Mouse (Mus musculus): ENCODE results near the gene Snx8. TPM values are rescaled to one million over a fixed set of nuclear protein-coding genes. Genes with fewer than 3 reads are reported as not detected.

Snx8 gene
- polyA plus RNA-seq, 1 experiment from 2014 or later: 7.9 TPM

DNA sequence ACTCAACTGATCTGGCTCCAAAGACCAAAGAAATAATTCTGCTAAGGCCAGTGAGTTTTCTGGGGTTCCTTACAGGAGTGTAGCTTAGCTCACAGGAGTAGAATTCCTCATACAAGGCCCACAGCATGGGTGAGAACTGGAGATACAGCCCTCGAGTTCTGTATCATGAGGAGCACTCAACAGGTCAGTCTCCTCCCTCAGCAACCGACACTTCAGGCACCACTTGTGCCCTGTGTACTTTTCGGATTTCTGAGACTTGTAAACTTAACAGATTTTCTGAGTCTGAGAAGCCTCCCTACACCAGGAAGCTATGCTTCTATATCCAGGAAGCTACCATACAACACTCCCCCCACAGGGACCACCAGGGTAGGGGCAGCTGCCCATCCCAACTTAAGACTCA lies 49.2 kb downstream of the Snx8 start:
- peaks cover 22% of the 10 kb centered on the region for H3K36me3 ChIP-seq (ENCODE audit: control insufficient read depth, insufficient read depth, low read length)
- no peak overlapping the region for H3K4me3 ChIP-seq (ENCODE audit: low read depth, low read length)
- ATAC-seq: no peak
- H3K27ac ChIP-seq (ENCODE audit: low read depth, low read length): no peak overlapping the region
- H3K4me2 ChIP-seq (ENCODE audit: low read length): no peak overlapping the region
- H3K9ac ChIP-seq (ENCODE audit: low read length): no peak overlapping the region
- no peak for DNase-seq (ENCODE audit: low spot score)
- H3K9me3 ChIP-seq (replicated peaks; ENCODE audit: control insufficient read depth, low read length): no peaks in the 10 kb centered on the region
- 96% methylated on average over 3 of the region's 3 CpGs for WGBS
- no peaks in the 10 kb centered on the region for H3K4me1 ChIP-seq (ENCODE audit: control insufficient read depth, insufficient read depth, low read length)
- no peaks in the 10 kb centered on the region for H3K27me3 ChIP-seq (replicated peaks; ENCODE audit: control insufficient read depth, insufficient read depth, low read length)

DNA sequence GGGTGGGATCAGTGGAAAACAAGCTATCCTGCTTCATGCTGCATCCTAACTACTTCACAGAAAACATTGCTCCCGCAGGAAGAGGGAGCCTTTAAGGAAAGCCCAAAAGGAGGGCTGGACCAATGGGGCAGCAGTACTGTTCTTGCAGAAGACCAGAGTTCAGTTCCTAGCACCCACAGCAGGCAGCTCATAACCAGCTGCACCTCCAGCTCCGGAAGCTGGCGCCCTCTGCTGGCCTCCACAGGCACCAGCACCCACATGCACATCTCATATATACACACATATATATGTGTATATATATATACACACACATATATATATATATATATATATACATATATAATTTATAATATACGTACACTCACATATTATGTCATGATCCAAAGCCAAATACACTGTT lies 50.3 kb downstream of the Snx8 start:
- Histone ChIP-seq H3K4me1 (ENCODE audit: control insufficient read depth, insufficient read depth, low read length) (no peaks in the 10 kb centered on the region), H3K4me3 (ENCODE audit: low read depth, low read length) (no peak overlapping the region), H3K9ac (ENCODE audit: low read length) (no peak overlapping the region), H3K4me2 (ENCODE audit: low read length) (no peak overlapping the region), H3K27ac (ENCODE audit: low read depth, low read length) (no peak overlapping the region), H3K27me3 (replicated peaks; ENCODE audit: control insufficient read depth, insufficient read depth, low read length) (no peaks in the 10 kb centered on the region), H3K36me3 (ENCODE audit: control insufficient read depth, insufficient read depth, low read length) (peaks cover 14% of the 10 kb centered on the region; the same call in 1 of the 2 replicates), H3K9me3 (replicated peaks; ENCODE audit: control insufficient read depth, low read length) (no peaks in the 10 kb centered on the region)
- ATAC-seq (no peak), DNase-seq (ENCODE audit: low spot score) (no peak)
- WGBS: 91% methylated on average over 4 of the region's 4 CpGs

DNA sequence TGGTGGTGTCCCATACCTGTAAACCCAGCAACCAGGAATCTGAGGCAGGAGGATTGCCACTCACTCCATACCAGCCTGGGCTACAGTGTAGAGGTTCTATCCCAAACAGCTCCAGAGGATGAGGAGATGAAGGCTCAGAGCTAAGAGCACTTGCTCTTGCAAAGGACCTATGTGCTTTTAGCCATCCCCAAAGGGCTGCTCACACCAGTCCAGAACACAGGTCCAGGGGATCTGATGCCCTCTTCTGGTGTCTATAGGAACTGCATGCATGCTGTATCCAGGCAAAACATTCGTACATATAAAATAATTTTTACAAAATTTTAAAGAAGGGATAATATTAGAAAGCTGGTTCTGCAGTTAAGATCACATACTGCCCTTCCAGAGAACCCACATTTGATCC lies 52.4 kb downstream of the Snx8 start:
- DNase-seq (ENCODE audit: low spot score) (peak; percentile 51), ATAC-seq (no peak)

DNA sequence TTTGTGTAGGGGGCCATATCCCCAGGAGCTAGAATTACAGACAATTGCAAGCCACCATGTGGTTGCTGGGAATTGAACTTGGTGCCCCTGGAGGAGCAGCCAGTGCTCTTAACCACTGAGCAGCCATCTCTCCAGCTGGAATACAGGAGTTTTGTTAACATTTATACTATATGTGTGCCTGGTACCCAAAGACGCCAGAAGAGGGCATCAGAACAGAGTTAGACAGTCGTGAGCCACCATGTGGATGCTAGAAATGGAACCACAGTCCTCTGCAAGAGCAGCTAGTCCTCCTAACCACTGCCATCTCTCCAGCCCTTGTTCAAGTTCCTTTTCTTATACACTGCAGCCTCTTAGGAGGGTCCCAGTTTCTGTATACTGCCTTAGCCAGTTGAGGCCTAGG lies 55.4 kb downstream of the Snx8 start:
- peak; percentile 29 for DNase-seq (ENCODE audit: low spot score)
- WGBS: 40% methylated on average over 2 of the region's 2 CpGs
- Histone ChIP-seq H3K4me3 (ENCODE audit: low read depth, low read length) (no peak overlapping the region), H3K9me3 (replicated peaks; ENCODE audit: control insufficient read depth, low read length) (no peaks in the 10 kb centered on the region), H3K4me1 (ENCODE audit: control insufficient read depth, insufficient read depth, low read length) (peaks cover 6% of the 10 kb centered on the region), H3K27ac (ENCODE audit: low read depth, low read length) (no peak overlapping the region), H3K9ac (ENCODE audit: low read length) (no peak overlapping the region), H3K36me3 (ENCODE audit: control insufficient read depth, insufficient read depth, low read length) (peaks cover 23% of the 10 kb centered on the region; the same call in 1 of the 2 replicates), H3K4me2 (ENCODE audit: low read length) (no peak overlapping the region), H3K27me3 (replicated peaks; ENCODE audit: control insufficient read depth, insufficient read depth, low read length) (no peaks in the 10 kb centered on the region)
- no peak for ATAC-seq

More for the DNA sequence above, 52.4 kb downstream of the Snx8 start:
- Histone ChIP-seq H3K27ac (ENCODE audit: low read depth, low read length) (no peak overlapping the region), H3K4me2 (ENCODE audit: low read length) (no peak overlapping the region), H3K9ac (ENCODE audit: low read length) (no peak overlapping the region), H3K4me3 (ENCODE audit: low read depth, low read length) (no peak overlapping the region), H3K4me1 (ENCODE audit: control insufficient read depth, insufficient read depth, low read length) (no peaks in the 10 kb centered on the region), H3K36me3 (ENCODE audit: control insufficient read depth, insufficient read depth, low read length) (peaks cover 14% of the 10 kb centered on the region; the same call in 1 of the 2 replicates), H3K27me3 (replicated peaks; ENCODE audit: control insufficient read depth, insufficient read depth, low read length) (no peaks in the 10 kb centered on the region), H3K9me3 (replicated peaks; ENCODE audit: control insufficient read depth, low read length) (no peaks in the 10 kb centered on the region)
- 87% methylated on average over 1 of the region's 1 CpGs for WGBS

DNA sequence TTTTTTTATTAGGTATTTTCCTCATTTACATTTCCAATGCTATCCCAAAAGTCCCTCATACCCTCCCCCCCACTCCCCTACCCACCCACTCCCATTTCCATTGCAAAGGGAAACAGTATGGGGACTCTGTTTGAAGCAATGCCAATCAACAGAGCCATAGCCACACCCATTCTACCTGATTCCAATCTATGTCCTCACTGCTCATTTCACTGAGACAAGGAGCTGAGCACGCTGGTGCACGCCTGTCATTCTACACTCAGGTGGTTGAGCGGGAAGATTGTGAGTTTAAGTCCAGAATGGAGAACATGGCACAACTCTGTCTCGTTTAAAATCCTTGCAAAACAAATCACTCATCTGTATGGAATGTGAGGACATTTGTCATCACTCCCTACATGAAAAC lies 56.5 kb downstream of the Snx8 start:
- H3K27ac ChIP-seq (ENCODE audit: low read depth, low read length): no peak overlapping the region
- ATAC-seq (no peak), DNase-seq (ENCODE audit: low spot score) (no peak)
- peaks cover 23% of the 10 kb centered on the region; the same call in 1 of the 2 replicates for H3K36me3 ChIP-seq (ENCODE audit: control insufficient read depth, insufficient read depth, low read length)
- no peak overlapping the region for H3K9ac ChIP-seq (ENCODE audit: low read length)
- 63% methylated on average over 4 of the region's 4 CpGs for WGBS
- H3K27me3 ChIP-seq (replicated peaks; ENCODE audit: control insufficient read depth, insufficient read depth, low read length): no peaks in the 10 kb centered on the region
- H3K4me2 ChIP-seq (ENCODE audit: low read length): peak overlapping the region; percentile 86
- H3K4me1 ChIP-seq (ENCODE audit: control insufficient read depth, insufficient read depth, low read length): peaks cover 6% of the 10 kb centered on the region
- H3K9me3 ChIP-seq (replicated peaks; ENCODE audit: control insufficient read depth, low read length): no peaks in the 10 kb centered on the region
- H3K4me3 ChIP-seq (ENCODE audit: low read depth, low read length): no peak overlapping the region

DNA sequence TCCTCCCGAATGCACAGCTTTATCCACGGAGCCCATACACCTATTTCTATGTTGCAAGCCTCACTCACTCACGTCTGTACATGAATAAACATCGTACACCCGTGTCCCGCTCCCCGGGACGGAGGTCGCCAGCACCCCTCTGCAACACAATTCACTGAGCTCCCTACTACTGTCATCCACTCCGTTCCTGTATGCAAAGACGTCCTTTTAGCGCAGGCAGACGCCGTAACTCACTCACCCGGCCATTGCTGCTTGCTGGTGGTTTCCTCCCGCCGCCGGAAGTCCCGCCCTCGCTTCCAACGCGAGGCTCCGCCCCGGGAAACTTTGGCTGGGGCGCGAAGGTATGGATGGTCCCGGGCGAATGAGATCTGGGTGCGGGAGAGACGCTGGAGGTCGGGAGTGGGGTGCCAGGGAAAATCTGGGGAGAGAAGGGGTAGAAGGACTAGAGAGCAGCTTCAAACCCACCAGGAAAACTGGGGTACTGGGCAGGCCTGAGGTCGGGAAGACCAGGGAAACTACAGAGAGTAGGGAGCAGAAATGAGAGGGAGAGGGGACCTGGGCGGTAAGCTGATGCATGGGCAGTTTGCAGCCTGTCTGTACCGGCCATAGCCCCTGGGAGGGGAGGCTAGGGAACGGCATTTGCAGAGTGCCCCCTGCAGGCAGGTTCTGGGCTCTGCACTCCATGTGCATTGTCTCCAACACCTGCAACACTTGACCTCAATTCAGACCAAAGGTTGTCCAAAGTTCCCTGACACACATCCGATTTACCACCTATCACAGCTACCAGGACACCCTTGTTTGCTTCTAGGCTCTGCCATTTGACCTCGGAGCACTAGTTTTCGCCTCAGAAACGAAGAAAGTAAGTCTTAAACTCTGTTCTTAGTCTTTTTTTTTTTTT lies 57.2 kb downstream of the Snx8 start, which contains the start of gene Mrm2:
Gene Mrm2, minus strand, starts transcription at position 284 of the 898 bp plus-strand sequence.
- Histone ChIP-seq H3K4me1 (ENCODE audit: control insufficient read depth, insufficient read depth, low read length) (peaks cover 6% of the 10 kb centered on the region), H3K9ac (ENCODE audit: low read length) (peak within 1 kb of the TSS; percentile 72), H3K9me3 (replicated peaks; ENCODE audit: control insufficient read depth, low read length) (no peaks in the 10 kb centered on the region), H3K36me3 (ENCODE audit: control insufficient read depth, insufficient read depth, low read length) (peaks cover 23% of the 10 kb centered on the region; the same call in 1 of the 2 replicates), H3K27ac (ENCODE audit: low read depth, low read length) (peak within 1 kb of the TSS; percentile 81), H3K27me3 (replicated peaks; ENCODE audit: control insufficient read depth, insufficient read depth, low read length) (no peaks in the 10 kb centered on the region), H3K4me2 (ENCODE audit: low read length) (peak within 1 kb of the TSS; percentile 86), H3K4me3 (ENCODE audit: low read depth, low read length) (peak within 1 kb of the TSS; percentile 62)
- DNase-seq (ENCODE audit: low spot score): peak; percentile 84
- ATAC-seq: peak; percentile 81
- WGBS: 2% methylated on average over 39 of the region's 39 CpGs

DNA sequence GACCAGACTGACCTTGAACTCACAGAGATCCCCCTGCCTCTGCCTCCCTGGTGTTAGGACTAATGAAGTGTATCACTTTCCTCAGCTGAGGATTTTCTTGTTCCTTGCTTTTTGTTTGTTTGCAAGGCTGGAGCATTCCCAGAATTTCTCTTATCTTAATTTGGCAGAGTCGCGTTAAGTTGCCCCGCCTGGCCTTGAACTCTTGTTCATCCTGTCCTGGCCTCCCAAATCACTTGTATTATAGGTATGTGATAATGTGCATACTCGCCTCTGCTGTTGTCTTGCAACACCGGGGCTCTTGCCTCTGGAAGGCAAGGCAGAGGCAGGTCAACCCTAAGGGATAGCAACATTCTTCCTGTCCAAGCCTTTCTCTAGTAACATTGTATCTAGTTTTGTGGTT lies 65.0 kb downstream of the Snx8 start:
- Histone ChIP-seq H3K9ac (ENCODE audit: low read length) (no peak overlapping the region), H3K4me2 (ENCODE audit: low read length) (no peak overlapping the region), H3K27ac (ENCODE audit: low read depth, low read length) (no peak overlapping the region), H3K4me3 (ENCODE audit: low read depth, low read length) (no peak overlapping the region), H3K27me3 (replicated peaks; ENCODE audit: control insufficient read depth, insufficient read depth, low read length) (no peaks in the 10 kb centered on the region), H3K9me3 (replicated peaks; ENCODE audit: control insufficient read depth, low read length) (no peaks in the 10 kb centered on the region), H3K4me1 (ENCODE audit: control insufficient read depth, insufficient read depth, low read length) (peaks cover 8% of the 10 kb centered on the region), H3K36me3 (ENCODE audit: control insufficient read depth, insufficient read depth, low read length) (peaks cover 18% of the 10 kb centered on the region; the same call in 1 of the 2 replicates)
- ATAC-seq (no peak), DNase-seq (ENCODE audit: low spot score) (no peak)
- 95% methylated on average over 5 of the region's 5 CpGs for WGBS

DNA sequence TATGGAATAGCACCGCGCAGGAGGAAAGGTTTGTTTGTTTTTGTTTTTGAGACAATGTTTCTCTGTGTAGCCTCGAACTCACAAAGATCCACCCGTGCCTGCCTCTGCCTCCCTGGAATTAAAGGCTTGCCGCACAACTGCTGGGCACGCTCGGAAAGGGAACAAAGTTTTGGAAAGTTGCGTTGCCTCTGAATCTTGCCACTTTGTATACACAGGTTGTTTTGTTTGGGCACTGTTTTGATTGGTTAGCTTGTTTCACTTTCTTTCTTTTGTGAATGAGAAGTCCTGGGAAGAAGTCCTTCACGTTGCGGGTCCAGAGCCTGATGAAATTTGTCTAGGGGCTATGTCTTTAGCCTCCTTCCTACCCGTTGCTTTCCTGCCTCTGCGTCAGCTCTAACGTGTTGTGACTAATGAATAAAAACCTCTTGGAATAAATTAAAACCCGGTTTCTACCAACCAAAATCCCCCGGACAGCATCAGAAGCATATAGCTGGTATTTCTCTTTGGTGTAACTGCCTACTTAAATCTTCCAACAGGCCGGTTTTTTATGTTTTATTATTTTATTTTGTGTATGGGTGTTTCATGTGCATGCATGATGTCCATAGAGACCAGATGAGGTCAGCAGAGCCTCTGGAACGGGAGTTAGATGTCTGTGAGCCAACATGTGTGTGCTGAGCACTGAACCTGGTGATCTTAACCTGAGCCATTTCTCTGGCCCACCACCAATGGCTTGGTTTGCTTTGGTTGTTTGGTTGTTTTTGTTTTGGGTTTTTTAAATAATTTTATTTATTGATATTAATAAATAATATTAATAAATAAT lies 67.1 kb downstream of the Snx8 start:
- no peaks in the 10 kb centered on the region for H3K27me3 ChIP-seq (replicated peaks; ENCODE audit: control insufficient read depth, insufficient read depth, low read length)
- H3K9ac ChIP-seq (ENCODE audit: low read length): peak overlapping the region; percentile 99
- peaks cover 8% of the 10 kb centered on the region for H3K4me1 ChIP-seq (ENCODE audit: control insufficient read depth, insufficient read depth, low read length)
- H3K9me3 ChIP-seq (replicated peaks; ENCODE audit: control insufficient read depth, low read length): no peaks in the 10 kb centered on the region
- H3K36me3 ChIP-seq (ENCODE audit: control insufficient read depth, insufficient read depth, low read length): 0 out of 2 replicates have a peak, but pooled peaks cover 5% of the 10 kb centered on the region
- H3K4me2 ChIP-seq (ENCODE audit: low read length): peak overlapping the region; percentile 74
- ATAC-seq (peak; percentile 21; the same call in 1 of the 2 replicates), DNase-seq (ENCODE audit: low spot score) (no peak)
- H3K4me3 ChIP-seq (ENCODE audit: low read depth, low read length): peak overlapping the region; percentile 60
- peak overlapping the region; percentile 61 for H3K27ac ChIP-seq (ENCODE audit: low read depth, low read length)
- under 1% methylated on average over 17 of the region's 17 CpGs for WGBS

All from forebrain, embryonic 14.5 days (tissue).